Mouse (Mus musculus) stomach, embryonic 15.5 days (tissue): ENCODE measurements around the gene Hdac1. TPM values are rescaled to one million over a fixed set of nuclear protein-coding genes. Genes with fewer than 3 reads are reported as not detected.
A peak's percentile ranks its signal among the peaks of the same experiment; 100 is the strongest.

Source experiments
- ATAC-seq: fragments of 200-750 bp; cut with Nextera tagmentation; 2 replicates; pipeline ENCODE4 v1.8.0; 2017; ENCODE audit warnings: low read depth, moderate number of reproducible peaks, moderate TSS enrichment; ENCODE audit not compliant: insufficient read depth, low FRiP score
- H3K27ac ChIP-seq: fragments of 300-500 bp; sonication (generic); 2 replicates; pipeline ENCODE4 v1.5.1; 2015; ENCODE audit warnings: mild to moderate bottlenecking, inconsistent platforms
- H3K27me3 ChIP-seq: fragments of 300-500 bp; sonication (generic); replicated peaks from 2 replicates; pipeline ENCODE4 v1.6.1; 2015; ENCODE audit warnings: inconsistent platforms
- H3K36me3 ChIP-seq: fragments of 300-500 bp; sonication (generic); 2 replicates; pipeline ENCODE4 v1.6.1; 2015; ENCODE audit warnings: inconsistent platforms
- H3K4me1 ChIP-seq: fragments of 300-500 bp; sonication (generic); 2 replicates; pipeline ENCODE4 v1.6.1; 2015; ENCODE audit warnings: inconsistent platforms
- H3K4me2 ChIP-seq: fragments of 300-500 bp; sonication (generic); 2 replicates; pipeline ENCODE4 v1.6.1; 2015; ENCODE audit warnings: mild to moderate bottlenecking, inconsistent platforms
- H3K4me3 ChIP-seq: fragments of 300-500 bp; sonication (generic); replicated peaks from 2 replicates; pipeline ENCODE4 v1.5.1; 2015; ENCODE audit warnings: inconsistent platforms
- H3K9ac ChIP-seq: fragments of 300-500 bp; sonication (generic); 2 replicates; pipeline ENCODE4 v1.6.1; 2015; ENCODE audit warnings: inconsistent platforms
- H3K9me3 ChIP-seq: fragments of 300-500 bp; sonication (generic); 2 replicates; pipeline ENCODE4 v1.6.1; 2016; ENCODE audit warnings: inconsistent platforms
- WGBS: fragments of 180-500 bp; shearing (Covaris S2); methylation state at CpG from one replicate; pipeline ENCODE4 v1.1.7; 2015; 5-methylcytosine and 5-hydroxymethylcytosine counted together
- polyA plus RNA-seq: library from polyadenylated mRNA; unstranded; fragments of >200 nt; fragmentation: Nextera tagmentation; extraction: Ambion mirVana; gene quantifications from 2 replicates; pipeline ENCODE4 v1.2.1, GENCODE M21; 2015

The Hdac1 gene
- polyA plus RNA-seq, 1 experiment from 2014 or later: 197 TPM

DNA sequence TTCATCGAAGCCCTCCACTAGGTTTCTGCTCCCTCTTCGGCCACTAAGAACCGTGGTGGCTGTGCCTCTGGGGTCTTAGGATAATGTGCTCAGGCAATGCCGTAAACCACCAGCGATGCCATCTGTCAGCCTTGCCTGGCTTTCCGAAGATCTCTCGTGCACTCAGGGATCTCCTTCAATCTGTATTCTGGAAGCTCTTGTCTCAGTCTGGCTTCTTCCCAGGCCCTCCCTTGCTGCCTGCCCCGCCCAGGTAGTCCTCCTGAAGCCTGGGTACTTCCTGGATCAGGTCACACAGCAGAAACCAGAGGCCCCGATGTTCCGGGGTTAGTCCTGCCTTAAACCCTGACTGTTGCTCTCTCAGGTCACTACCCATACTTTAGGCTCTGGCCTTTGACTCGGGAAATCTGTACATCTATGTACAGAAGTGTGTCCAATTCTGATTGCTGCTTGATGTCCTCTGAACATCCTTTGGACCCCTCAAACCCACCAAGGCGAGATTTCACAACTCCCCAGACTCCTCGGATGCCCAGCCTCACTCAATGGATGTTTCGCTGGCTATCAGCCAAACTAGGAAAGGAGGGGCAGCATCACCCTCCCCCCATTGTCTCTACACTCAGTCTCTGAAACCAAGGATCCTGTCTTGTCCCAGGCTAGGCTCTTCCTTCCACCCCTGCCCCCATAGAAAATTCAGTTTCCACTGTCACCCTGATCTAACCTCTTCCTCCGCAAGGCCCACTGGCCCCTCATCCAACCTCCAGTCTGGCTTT lies 33.5 kb downstream of the Hdac1 start:
- no peak for ATAC-seq
- H3K4me2 ChIP-seq: no peak overlapping the region
- 58% methylated on average over 15 of the region's 15 CpGs for WGBS
- no peaks in the 10 kb centered on the region for H3K9me3 ChIP-seq
- peak overlapping the region; percentile 33; the same call in 1 of the 2 replicates for H3K27ac ChIP-seq
- H3K9ac ChIP-seq: no peak overlapping the region
- no peaks in the 10 kb centered on the region for H3K27me3 ChIP-seq
- no peak overlapping the region for H3K4me3 ChIP-seq
- no peaks in the 10 kb centered on the region for H3K36me3 ChIP-seq
- peaks cover 17% of the 10 kb centered on the region for H3K4me1 ChIP-seq

DNA sequence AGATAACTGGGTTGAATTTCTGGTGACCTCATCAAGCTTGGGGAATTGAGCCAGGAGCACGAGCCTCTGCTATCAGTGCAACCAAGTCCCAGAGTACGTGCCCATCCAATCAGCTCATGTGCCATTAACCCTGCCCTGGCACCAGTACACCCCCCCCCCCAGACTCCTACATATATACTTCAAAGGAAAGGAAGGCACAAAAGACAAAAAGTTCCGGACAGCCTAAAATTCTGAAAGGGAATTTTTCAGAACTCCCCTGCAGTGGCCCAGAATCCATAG lies 34.3 kb downstream of the Hdac1 start:
- no peaks in the 10 kb centered on the region for H3K9me3 ChIP-seq
- H3K36me3 ChIP-seq: no peaks in the 10 kb centered on the region
- no peak overlapping the region for H3K4me3 ChIP-seq
- H3K27ac ChIP-seq: no peak overlapping the region
- ATAC-seq: no peak
- no peak overlapping the region for H3K4me2 ChIP-seq
- H3K9ac ChIP-seq: no peak overlapping the region
- no peaks in the 10 kb centered on the region for H3K27me3 ChIP-seq
- 54% methylated on average over 3 of the region's 3 CpGs for WGBS
- peaks cover 17% of the 10 kb centered on the region for H3K4me1 ChIP-seq

DNA sequence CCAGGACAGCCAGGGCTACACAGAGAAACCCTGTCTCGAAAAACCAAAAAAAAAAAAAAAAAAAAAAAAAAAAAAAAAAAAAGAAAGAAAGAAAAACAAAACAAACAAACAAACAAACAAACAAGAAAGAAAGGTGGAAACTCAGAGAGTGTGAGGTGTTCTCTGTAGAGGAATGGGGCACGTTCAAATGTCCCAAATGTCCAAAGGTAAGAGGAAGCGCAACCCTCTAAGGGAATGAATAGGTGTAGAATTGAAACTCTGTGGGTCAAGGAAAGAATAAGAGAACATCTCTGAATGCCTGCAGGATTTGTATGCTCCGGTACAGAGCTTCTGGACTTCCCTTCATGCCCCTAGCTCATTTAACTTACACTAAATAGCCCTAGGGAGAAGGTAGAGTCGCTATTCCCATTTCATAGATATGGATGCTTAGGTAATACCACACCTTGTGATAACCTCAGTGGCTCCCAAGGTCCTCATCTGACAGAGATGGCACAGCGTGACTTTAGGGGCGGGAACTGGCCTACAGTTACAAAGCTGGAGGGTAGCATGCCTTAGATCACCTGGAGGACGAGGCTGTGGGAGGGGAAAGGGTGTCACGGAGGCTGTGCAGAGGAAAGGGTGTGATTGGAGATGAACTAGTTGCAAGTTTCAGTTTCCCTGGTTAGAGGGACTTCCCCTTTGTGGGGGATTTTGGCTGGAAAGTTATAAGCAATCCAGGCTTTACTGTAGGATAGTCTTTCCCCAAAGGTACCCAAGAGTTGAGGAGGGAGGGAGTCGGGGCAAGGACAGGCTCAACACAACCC lies 34.9 kb downstream of the Hdac1 start:
- H3K4me2 ChIP-seq: no peak overlapping the region
- peaks cover 20% of the 10 kb centered on the region; the same call in 1 of the 2 replicates for H3K4me1 ChIP-seq
- no peak for ATAC-seq
- H3K9ac ChIP-seq: no peak overlapping the region
- H3K9me3 ChIP-seq: no peaks in the 10 kb centered on the region
- H3K4me3 ChIP-seq: no peak overlapping the region
- no peaks in the 10 kb centered on the region for H3K27me3 ChIP-seq
- WGBS: 60% methylated on average over 9 of the region's 10 CpGs
- H3K27ac ChIP-seq: no peak overlapping the region
- H3K36me3 ChIP-seq: no peaks in the 10 kb centered on the region

DNA sequence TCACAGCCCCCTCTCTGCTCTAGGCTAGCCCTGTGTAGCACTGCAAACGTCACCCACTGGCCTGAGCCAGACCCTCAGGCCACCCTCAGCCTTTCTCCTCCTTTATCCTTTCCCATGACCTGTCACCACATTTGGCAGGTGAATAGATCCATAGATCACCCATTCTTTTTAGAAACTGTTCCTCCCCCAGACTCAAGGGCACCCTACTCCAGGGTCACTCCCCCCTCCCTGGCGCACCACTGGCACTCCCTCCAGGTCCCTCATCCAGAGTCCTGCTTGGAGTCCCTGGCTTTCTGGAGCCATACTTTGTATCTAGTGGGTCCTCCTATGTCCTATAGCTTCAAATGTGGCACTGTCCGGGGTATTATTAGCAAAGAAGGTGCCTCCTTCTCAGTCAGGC lies 37.0 kb downstream of the Hdac1 start:
- H3K4me2 ChIP-seq: no peak overlapping the region
- no peaks in the 10 kb centered on the region for H3K27me3 ChIP-seq
- H3K27ac ChIP-seq: no peak overlapping the region
- H3K9me3 ChIP-seq: no peaks in the 10 kb centered on the region
- no peak overlapping the region for H3K4me3 ChIP-seq
- H3K4me1 ChIP-seq: peaks cover 27% of the 10 kb centered on the region
- no peaks in the 10 kb centered on the region for H3K36me3 ChIP-seq
- ATAC-seq: no peak
- 85% methylated on average over 3 of the region's 3 CpGs for WGBS
- H3K9ac ChIP-seq: no peak overlapping the region

DNA sequence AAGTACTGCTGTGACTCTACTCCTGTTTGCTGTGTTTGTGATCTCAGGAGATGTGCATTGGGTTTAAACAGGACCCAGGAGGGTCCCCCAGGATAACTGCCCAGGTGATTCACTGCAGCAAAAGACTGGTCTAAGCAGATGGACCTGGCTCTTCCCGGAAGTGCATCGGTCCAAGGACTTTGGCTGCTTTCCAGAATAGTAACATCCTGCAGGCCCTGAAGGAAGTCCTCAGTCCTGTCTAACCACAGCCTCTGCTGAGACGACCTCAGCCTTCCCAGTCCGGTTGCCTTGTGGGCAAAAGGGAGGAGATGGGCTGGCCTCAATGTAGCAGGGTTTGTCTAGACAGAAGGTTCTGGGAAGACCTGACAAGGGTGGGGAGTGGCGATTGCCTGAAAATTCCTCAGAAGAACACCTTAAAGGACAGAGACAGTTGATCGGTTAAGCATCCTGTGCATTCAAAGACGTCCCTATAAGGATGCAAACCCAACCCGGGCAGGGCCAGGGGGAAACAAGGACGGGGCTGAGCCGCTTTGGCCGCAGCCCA lies 39.5 kb downstream of the Hdac1 start:
- Histone ChIP-seq H3K4me3 (no peak overlapping the region), H3K27me3 (no peaks in the 10 kb centered on the region), H3K9ac (no peak overlapping the region), H3K4me1 (peaks cover 31% of the 10 kb centered on the region), H3K9me3 (no peaks in the 10 kb centered on the region), H3K36me3 (no peaks in the 10 kb centered on the region), H3K27ac (0 out of 2 replicates have a peak overlapping the region, but pooled peaks have one; percentile 40), H3K4me2 (no peak overlapping the region)
- WGBS: 53% methylated on average over 11 of the region's 11 CpGs
- ATAC-seq: no peak

DNA sequence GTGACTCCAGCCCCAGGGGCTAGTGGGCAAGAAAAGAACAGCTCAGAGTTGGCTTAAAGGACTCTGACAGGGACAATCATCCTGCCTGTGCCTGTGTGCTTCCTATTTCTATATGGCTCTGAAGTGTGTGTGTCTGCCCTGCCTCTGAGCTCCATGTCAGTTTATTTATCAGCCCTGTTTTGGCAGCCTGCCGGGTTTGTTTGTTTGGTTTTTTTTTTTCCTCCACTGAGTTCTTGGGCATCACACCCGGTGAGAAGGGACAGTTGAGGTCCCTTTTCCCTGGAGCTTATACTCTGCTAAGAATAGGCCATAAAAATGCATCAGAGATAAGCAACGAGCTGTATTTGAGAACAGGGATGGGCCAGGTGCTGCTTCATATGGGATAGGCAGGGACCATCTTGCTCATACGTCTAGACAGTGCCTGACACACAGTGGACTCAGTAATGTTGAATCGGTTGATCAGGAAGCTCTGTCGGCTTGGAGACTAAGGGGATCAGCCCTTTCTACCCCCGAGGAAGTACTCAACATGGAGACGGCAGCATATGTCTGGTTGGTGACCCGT lies 40.1 kb downstream of the Hdac1 start:
- Histone ChIP-seq H3K27me3 (no peaks in the 10 kb centered on the region), H3K4me2 (no peak overlapping the region), H3K4me1 (peaks cover 31% of the 10 kb centered on the region), H3K9ac (no peak overlapping the region), H3K9me3 (no peaks in the 10 kb centered on the region), H3K36me3 (no peaks in the 10 kb centered on the region), H3K4me3 (no peak overlapping the region), H3K27ac (0 out of 2 replicates have a peak overlapping the region, but pooled peaks have one; percentile 40)
- 47% methylated on average over 9 of the region's 9 CpGs for WGBS
- no peak for ATAC-seq

DNA sequence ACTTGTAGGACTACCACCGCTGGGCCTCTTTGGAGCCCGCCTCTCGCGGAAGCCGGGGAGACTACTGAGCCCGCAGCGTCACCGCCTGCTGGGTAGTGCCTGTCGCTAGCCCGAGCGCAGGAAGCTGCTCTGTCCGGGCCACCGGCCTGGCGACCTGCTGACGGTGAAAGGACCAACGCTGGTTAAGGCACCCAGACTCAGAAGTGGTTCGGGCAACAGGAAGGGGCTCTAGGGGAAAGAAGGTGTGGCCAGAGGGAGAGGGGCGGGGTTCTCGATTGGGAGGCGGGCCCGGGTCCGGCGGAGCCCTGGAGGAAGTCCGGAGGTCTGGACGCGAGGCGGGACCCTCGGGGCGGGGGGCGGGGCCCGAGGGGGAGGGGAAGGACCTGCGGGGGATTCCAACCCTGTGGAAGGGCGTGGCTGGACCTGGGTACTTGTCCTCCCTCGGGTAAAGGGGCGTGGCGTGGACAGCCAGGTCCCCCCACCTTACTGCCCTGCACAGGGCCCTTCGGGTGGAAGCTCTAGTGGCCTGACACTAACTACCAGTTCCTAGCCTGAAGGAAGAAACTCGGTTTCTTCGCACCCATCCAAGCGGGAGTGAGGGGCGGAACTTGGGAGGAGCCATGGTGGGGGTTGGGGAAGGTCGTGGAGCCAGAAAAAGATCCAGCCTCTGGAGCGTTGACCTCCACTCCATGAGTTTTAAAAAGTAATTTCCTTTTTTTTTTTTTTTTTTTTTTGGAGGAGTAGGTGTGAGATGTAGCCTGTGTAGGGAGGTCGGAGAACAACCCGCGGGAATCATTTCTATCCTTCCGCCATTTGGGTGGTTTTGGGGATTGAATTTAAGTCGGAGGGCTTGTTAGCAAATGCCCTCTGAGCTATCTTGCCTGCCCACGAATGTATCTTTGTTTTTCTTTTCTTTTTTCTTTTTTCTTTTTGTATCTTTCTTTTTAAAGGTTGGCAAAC lies 41.6 kb downstream of the Hdac1 start:
- peak overlapping the region; percentile 61 for H3K4me3 ChIP-seq
- no peaks in the 10 kb centered on the region for H3K27me3 ChIP-seq
- WGBS: 2% methylated on average over 46 of the region's 49 CpGs
- H3K4me2 ChIP-seq: peak overlapping the region; percentile 64
- H3K4me1 ChIP-seq: peaks cover 43% of the 10 kb centered on the region
- H3K9me3 ChIP-seq: no peaks in the 10 kb centered on the region
- H3K27ac ChIP-seq: peak overlapping the region; percentile 90
- peak overlapping the region; percentile 34; the same call in 1 of the 2 replicates for H3K9ac ChIP-seq
- peak; percentile 90 for ATAC-seq
- H3K36me3 ChIP-seq: no peaks in the 10 kb centered on the region

DNA sequence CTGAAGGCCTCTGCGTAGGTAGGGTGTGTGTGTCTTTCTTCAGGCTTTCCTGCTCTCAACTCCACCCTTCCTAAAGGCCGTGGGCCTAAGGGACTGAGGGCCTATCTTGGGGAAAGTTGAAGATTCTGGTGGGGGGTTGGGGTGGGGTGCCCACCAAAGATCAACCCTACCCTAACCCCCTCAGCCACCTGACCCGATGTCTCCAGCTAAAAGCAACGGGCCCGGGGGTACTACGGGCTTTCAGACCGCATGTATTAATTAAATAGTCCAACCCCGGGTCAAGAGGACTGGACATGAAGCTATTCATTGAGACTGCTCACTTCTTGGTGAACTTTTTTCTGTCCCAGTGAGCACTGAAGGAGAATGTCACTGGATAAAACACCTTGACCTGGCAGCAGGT lies 42.5 kb downstream of the Hdac1 start:
- H3K36me3 ChIP-seq: no peaks in the 10 kb centered on the region
- 76% methylated on average over 8 of the region's 8 CpGs for WGBS
- H3K4me2 ChIP-seq: peak overlapping the region; percentile 64
- peak overlapping the region; percentile 61 for H3K4me3 ChIP-seq
- ATAC-seq: no peak
- no peaks in the 10 kb centered on the region for H3K27me3 ChIP-seq
- H3K9ac ChIP-seq: no peak overlapping the region
- H3K9me3 ChIP-seq: no peaks in the 10 kb centered on the region
- peak overlapping the region; percentile 90 for H3K27ac ChIP-seq
- peaks cover 45% of the 10 kb centered on the region for H3K4me1 ChIP-seq

DNA sequence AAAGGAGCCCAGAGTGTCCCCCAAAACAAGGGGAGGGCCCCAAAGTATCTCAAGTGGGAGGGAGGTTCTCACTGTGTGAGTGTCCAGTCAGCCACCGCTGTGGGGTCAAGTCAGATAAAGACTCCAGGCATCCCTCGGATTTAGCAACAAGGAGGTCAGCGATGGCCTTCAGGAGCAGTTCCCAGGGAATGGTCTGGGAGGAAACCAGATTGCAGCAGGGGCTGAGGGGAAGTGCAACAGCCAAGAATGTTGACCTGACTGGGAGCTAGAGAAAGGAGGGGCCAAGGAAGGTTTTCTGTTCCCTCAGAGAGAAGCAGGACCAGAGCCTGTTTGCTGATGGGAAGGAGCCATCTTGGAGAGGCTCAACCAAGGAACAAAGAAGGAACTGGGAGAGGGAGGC lies 43.6 kb downstream of the Hdac1 start:
- H3K27me3 ChIP-seq: no peaks in the 10 kb centered on the region
- H3K4me2 ChIP-seq: no peak overlapping the region
- ATAC-seq: no peak
- H3K9ac ChIP-seq: no peak overlapping the region
- no peaks in the 10 kb centered on the region for H3K36me3 ChIP-seq
- no peak overlapping the region for H3K27ac ChIP-seq
- peaks cover 45% of the 10 kb centered on the region for H3K4me1 ChIP-seq
- no peak overlapping the region for H3K4me3 ChIP-seq
- H3K9me3 ChIP-seq: no peaks in the 10 kb centered on the region
- WGBS: 67% methylated on average over 3 of the region's 3 CpGs

DNA sequence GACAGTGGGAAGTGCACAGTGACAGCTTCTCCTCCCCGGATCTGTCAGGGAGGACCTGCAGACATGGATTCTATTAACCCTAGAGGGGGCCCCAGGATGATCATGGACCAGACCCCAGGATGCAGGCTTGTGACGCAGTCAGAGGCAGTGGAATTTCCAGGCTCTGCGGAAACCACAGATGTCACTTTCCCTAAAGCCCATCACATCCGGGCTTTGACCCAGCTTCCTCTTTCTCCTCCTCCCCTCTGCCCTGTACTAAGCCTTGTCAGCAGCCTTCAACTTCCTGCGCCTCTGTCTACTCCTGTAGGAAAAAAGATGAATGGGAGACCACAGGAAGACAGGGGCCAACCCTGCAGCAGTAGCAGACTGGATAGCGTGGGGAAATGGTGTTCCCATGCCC lies 45.9 kb downstream of the Hdac1 start:
- Histone ChIP-seq H3K36me3 (no peaks in the 10 kb centered on the region), H3K4me1 (peaks cover 35% of the 10 kb centered on the region), H3K4me2 (0 out of 2 replicates have a peak overlapping the region, but pooled peaks have one; percentile 24), H3K4me3 (no peak overlapping the region), H3K27me3 (peaks cover 5% of the 10 kb centered on the region), H3K9me3 (no peaks in the 10 kb centered on the region), H3K27ac (peak overlapping the region; percentile 58; the same call in 1 of the 2 replicates), H3K9ac (no peak overlapping the region)
- 0 out of 2 replicates have a peak, but pooled peaks have one; percentile 11 for ATAC-seq
- WGBS: 19% methylated on average over 6 of the region's 6 CpGs
